Mouse (Mus musculus) monocyte, adult 5-6 weeks (primary cell): ENCODE results near the gene Mum1. TPM values are rescaled to one million over a fixed set of nuclear protein-coding genes. Genes with fewer than 3 reads are reported as not detected.
"Not testable (repeated sequence)": the region's sequence is repeated elsewhere in the genome, so short reads cannot be mapped to it uniquely, and the experiment has no call there.

ENCODE experiments used
- ATAC-seq: fragments of 153-309, 156-312 bp; replicated peaks from 2 replicates; pipeline ENCODE4 v1.8.0; 2017; ENCODE audit warnings: mild to moderate bottlenecking; ENCODE audit not compliant: low TSS enrichment, insufficient number of reproducible peaks, severe bottlenecking, poor library complexity, low FRiP score
- total RNA-seq: library from RNA; stranded (forward); fragments of 200-1000, 200-491, 200-594 nt; gene quantifications from 3 replicates; pipeline ENCODE4 v1.2.3, GENCODE M21; 2017

Gene Mum1
- total RNA-seq, 1 experiment from 2014 or later, result 43.7 TPM

DNA sequence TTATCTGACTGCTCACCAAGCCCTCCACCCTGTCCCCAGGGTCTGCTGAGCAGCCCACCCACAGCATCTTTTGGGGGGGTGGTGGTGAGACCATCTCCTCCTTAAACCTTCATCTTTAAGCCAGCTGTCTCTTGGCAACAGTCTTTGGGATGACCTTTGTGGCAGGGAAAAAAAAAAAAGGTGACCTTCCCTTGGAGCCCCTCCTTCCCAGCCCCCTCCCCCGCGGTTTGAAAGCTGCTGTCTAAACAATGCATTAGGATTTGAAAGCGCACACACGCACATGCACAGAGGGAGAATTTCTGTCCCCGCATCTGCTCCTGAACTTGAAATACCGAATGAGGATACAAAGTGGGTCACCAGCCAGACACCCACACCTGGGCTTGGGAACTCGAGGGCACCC is 22.2 kb upstream of the Mum1 start:
- no peak for ATAC-seq

- no peak for ATAC-seq
Observed at GRCm38 (mm10) chr10:80207201-80207600, 19.0 kb upstream of the Mum1 start.

DNA sequence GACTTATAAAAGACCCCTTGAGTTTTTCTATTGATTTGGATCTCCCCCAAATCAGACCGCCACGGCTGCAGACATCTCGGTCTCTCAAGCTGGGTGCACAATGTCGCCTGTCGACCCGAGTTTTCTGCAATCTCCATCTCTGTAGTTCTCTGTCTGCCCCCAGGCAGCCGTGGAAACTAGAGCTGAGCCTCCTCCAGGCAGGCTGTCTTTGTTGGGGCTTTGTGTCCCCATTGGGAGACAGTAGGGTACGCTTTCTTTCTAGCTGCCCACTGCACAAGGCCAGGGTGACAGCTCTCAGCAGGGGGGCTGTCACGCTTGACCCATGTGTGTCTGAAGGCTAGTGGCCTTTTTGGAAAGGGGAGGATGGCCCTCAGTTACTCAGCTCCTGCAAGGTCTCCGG is 18.6 kb upstream of the Mum1 start:
- ATAC-seq, result no peak

- no peak for ATAC-seq
Observed at GRCm38 (mm10) chr10:80208248-80208647, 18.0 kb upstream of the Mum1 start.

- no peak for ATAC-seq
Observed at GRCm38 (mm10) chr10:80208841-80209371, 17.3 kb upstream of the Mum1 start.

- ATAC-seq, result not testable (repeated sequence)
Observed at GRCm38 (mm10) chr10:80211547-80212103, 14.6 kb upstream of the Mum1 start.

DNA sequence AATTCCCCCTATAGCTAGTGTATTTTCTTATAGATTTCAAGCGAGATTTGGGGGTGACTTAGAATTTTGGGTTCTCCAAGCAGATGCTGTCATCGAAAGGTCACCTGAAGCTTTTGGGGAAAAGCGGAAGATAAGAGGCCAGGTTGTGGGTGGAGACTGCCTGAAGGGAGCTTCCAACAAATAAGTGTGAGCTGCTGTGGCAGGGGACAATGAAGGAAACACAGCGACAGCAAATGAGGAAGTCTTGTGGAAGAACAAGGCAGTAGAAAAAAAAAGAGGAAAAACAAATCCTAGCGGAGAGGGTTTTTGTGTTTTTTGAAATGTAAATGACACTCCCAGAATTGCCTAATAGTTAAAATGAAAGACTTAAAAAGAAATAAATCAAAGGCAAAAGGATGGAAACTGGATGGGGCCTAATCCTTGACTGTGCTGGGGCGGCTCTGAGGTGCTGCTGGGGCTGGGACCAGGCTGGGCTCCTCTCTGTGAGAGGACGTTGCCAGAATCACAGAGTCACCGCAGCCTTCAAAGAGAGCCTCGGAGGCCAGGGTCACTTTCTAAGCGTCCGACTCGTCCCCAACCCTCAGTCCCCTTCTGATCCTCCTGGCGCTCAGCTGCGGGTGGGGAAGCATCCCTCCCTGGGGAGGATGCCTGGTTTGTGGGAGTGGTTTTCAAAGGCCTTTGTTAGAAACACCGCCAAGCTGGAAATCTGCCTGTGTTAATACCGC is 11.0 kb upstream of the Mum1 start:
- ATAC-seq, result peak; percentile 53; the same call in 1 of the 2 replicates

DNA sequence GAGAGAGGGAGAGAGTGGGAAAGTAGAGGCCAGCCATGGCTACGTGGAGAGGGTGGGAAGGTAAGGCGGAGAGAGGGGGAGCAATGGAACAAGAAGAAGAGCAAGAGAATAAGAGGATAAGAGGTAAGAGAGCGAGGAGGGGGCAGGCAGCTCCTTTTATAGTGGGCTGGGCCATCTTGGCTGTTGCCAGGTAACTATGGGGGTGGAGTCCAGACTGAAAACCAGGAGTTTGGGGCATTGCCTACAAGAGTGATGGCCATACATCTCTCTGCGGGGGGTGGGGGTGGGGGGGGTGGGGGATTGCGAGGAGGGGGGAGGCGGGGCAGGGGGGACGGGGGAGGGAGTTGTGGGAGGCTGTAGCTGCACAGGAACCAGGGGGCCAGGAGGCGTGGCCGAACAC is 5.6 kb upstream of the Mum1 start:
- no peak for ATAC-seq

- 0 out of 2 replicates have a peak, but pooled peaks have one; percentile 47 for ATAC-seq
Observed at GRCm38 (mm10) chr10:80223137-80223536, 3.1 kb upstream of the Mum1 start.

DNA sequence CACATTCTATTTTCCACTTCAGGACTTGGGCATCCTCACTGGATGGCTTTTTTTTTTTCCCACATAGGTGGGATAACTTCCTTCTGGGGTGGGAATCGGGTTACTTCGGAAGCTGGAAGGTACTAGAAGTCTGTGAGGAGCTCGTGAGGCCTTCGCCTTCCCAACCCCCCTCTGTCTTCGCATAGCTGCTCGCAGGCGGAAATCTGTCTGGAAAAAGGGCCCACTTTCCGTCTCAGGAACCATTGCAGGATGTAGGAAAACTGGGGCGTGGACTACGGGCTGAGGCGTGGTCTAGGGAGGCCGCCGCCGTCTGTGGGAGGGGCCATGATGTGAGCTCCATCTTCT is 191 bp upstream of the Mum1 start:
- ATAC-seq, result no peak

- no peak for ATAC-seq
Observed at GRCm38 (mm10) chr10:80227166-80227539, 919 bp downstream of the Mum1 start.

- ATAC-seq, result no peak
Observed at GRCm38 (mm10) chr10:80227877-80228775, 1.9 kb downstream of the Mum1 start.

DNA sequence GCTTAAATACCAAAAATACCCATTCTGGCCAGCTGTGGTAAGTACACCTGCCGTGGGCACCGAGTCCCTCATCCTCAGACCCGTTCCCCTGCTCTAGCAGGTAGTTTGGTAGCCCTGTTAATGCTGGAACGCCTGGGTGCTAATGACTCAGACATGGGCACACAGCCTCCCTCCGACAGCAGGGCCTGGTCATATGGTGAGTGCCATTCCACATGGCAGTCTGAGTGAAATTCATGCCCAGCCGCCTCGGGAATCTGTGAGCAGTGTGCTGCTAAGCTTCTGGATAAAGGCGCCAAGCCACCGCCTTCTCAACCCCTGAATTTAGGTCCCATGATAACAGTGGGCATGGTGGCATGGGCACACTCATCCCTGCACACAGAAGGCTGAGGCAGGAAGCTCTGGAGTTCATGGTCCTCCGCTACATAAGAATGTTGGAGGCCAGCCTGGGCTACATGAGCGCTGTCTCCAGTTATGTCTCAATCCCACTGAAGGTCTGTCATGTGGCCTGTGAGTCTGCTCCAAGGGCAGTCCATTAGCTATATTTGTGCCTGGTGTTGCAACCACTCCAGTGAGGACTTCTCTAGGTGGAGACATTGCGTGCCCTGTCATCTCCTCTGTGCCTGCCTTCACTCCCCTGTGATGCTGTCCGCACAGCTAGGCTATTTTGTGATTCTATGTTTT is 10.1 kb downstream of the Mum1 start:
- no peak for ATAC-seq

- no peak for ATAC-seq
Observed at GRCm38 (mm10) chr10:80237020-80237419, 10.8 kb downstream of the Mum1 start.

GRCm38 (mm10) chr10:80238306-80238705 is 12.1 kb downstream of the Mum1 start:
- no peak for ATAC-seq

- no peak for ATAC-seq
Observed at GRCm38 (mm10) chr10:80239791-80240190, 13.6 kb downstream of the Mum1 start.

DNA sequence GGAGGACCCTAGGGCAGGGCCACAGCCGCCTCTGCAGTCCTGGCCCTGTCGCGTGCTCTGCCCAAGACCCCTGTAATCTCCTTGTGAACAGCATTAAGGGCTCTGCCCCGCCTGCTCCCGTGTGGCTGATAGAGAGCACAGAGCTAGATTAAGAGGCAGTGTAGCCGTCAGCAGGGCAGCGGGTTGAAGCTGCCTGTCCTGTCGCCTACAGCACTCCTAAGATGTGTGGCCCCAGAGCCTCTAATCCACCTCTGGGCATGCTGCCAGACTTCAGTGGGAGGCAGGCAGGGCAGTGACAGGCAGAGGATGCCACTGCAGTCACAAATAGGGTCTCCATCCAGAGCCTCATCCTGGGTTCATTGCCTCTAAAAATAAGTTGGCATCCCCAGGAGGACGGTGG is 15.9 kb downstream of the Mum1 start:
- ATAC-seq, result no peak

GRCm38 (mm10) chr10:80242607-80243006 is 16.4 kb downstream of the Mum1 start:
- no peak for ATAC-seq
